Comparison of ENCODE assay signal across 19 mouse cellular contexts in genomic region chr1:75442171-75442570, GRCm38 (mm10). TPM values are rescaled to one million over a fixed set of nuclear protein-coding genes. Genes with fewer than 3 reads are reported as not detected.
DNase-seq lines count a peak whose midpoint lies in the region; ATAC-seq lines count a peak whose summit lies in the region.
"Had no signal": no experiment of that assay in that cellular context is flagged by ENCODE, and none has a peak within 500 bp of the region (broad histone marks: within the 10 kb centered on the region; RNA-seq: fewer than 3 reads in every experiment).

No protein-coding gene starts in this region.

- no peak for ATAC-seq in forebrain, embryonic 13.5 days
- ATAC-seq in midbrain, embryonic 11.5 days (ENCODE audit: low FRiP score), result no peak
- no peak for ATAC-seq in erythroblast, adult 5-6 weeks (replicated peaks; ENCODE audit: low FRiP score, poor library complexity, severe bottlenecking)

- peak overlapping the region; percentile 81 for H3K27ac ChIP-seq in forebrain, embryonic 10.5 days
- H3K27ac ChIP-seq in forebrain, embryonic 13.5 days, result no peak overlapping the region
- H3K27ac ChIP-seq in midbrain, embryonic 11.5 days (ENCODE audit: low read depth, low read length), result peak overlapping the region; percentile 91
- H3K27ac ChIP-seq: heart, embryonic 15.5 days; lung, embryonic 15.5 days had no signal

- no peak for DNase-seq in forebrain, embryonic 10.5 days (ENCODE audit: extremely low spot score, low spot score)
- peak; percentile 67 to 71 for DNase-seq in cerebellum, adult 18-20 months
- DNase-seq in cerebellum, postnatal 14 days, result peak; percentile 62 to 75
- DNase-seq in midbrain, embryonic 11.5 days (ENCODE audit: low spot score, missing footprints), result no peak
- DNase-seq in lung, postnatal 14 days, result no peak
- no peak for DNase-seq in adrenal gland, adult 8-10 months
- DNase-seq: adrenal gland, adult 2 months; gastrocnemius, postnatal 10 days; heart, adult 18-20 months; kidney, adult 8-10 months; kidney, postnatal 4 days; thymus, postnatal 4 days had no signal

- no peak overlapping the region for H3K9ac ChIP-seq in forebrain, embryonic 13.5 days
- no peak overlapping the region for H3K9ac ChIP-seq in midbrain, embryonic 11.5 days (ENCODE audit: low read length)
- H3K9ac ChIP-seq: heart, embryonic 15.5 days; lung, embryonic 15.5 days had no signal

- H3K9me3 ChIP-seq in forebrain, embryonic 10.5 days, result no peaks in the 10 kb centered on the region
- no peaks in the 10 kb centered on the region for H3K9me3 ChIP-seq in forebrain, embryonic 13.5 days (replicated peaks)
- H3K9me3 ChIP-seq in midbrain, embryonic 11.5 days (ENCODE audit: control insufficient read depth, low read length), result no peaks in the 10 kb centered on the region
- H3K9me3 ChIP-seq: heart, embryonic 15.5 days; limb, embryonic 10.5 days; lung, embryonic 15.5 days had no signal

- peaks cover 57% of the 10 kb centered on the region for H3K27me3 ChIP-seq in forebrain, embryonic 10.5 days (ENCODE audit: poor library complexity, severe bottlenecking)
- H3K27me3 ChIP-seq in forebrain, embryonic 13.5 days, result peaks cover 28% of the 10 kb centered on the region
- no peaks in the 10 kb centered on the region for H3K27me3 ChIP-seq in midbrain, embryonic 11.5 days (ENCODE audit: control insufficient read depth, insufficient read depth, low read length)

- no peak overlapping the region for H3K4me2 ChIP-seq in forebrain, embryonic 13.5 days
- H3K4me2 ChIP-seq in midbrain, embryonic 11.5 days, result no peak overlapping the region
- H3K4me2 ChIP-seq: heart, embryonic 15.5 days; liver, embryonic 11.5 days; lung, embryonic 15.5 days had no signal

- peaks cover 20% of the 10 kb centered on the region for H3K36me3 ChIP-seq in forebrain, embryonic 10.5 days (replicated peaks)
- H3K36me3 ChIP-seq in forebrain, embryonic 13.5 days (ENCODE audit: poor library complexity, severe bottlenecking), result peaks cover 13% of the 10 kb centered on the region
- H3K36me3 ChIP-seq in midbrain, embryonic 11.5 days (ENCODE audit: control insufficient read depth, insufficient read depth, low read length), result no peaks in the 10 kb centered on the region
- H3K36me3 ChIP-seq: lung, embryonic 15.5 days had no signal

- 76% methylated on average over 9 of the region's 9 CpGs for WGBS in forebrain, embryonic 10.5 days
- 78% methylated on average over 9 of the region's 9 CpGs for WGBS in forebrain, embryonic 13.5 days
- 80% methylated on average over 9 of the region's 9 CpGs for WGBS in midbrain, embryonic 11.5 days

- peaks cover 64% of the 10 kb centered on the region for H3K4me1 ChIP-seq in forebrain, embryonic 10.5 days
- peaks cover 52% of the 10 kb centered on the region for H3K4me1 ChIP-seq in forebrain, embryonic 13.5 days
- H3K4me1 ChIP-seq in midbrain, embryonic 11.5 days (ENCODE audit: control insufficient read depth, insufficient read depth, low read length), result peaks cover 51% of the 10 kb centered on the region

- no peak overlapping the region for H3K4me3 ChIP-seq in forebrain, embryonic 10.5 days
- no peak overlapping the region for H3K4me3 ChIP-seq in forebrain, embryonic 13.5 days
- no peak overlapping the region for H3K4me3 ChIP-seq in midbrain, embryonic 11.5 days (ENCODE audit: low read depth, low read length)
- H3K4me3 ChIP-seq: heart, embryonic 15.5 days; limb, embryonic 10.5 days; lung, embryonic 15.5 days had no signal

RNA-seq across cellular contexts. Expression of gene Gmppa, which starts 6.4 kb away (rescaled TPM):
- polyA plus RNA-seq in forebrain, embryonic 10.5 days (2016; fragmentation: Nextera tagmentation; extraction: Ambion mirVana), result 55.9 and 60.1 TPM in 2 replicates
- 53.7 and 62.7 TPM in 2 replicates for polyA plus RNA-seq in forebrain, embryonic 13.5 days (2015; fragmentation: Nextera tagmentation; extraction: Ambion mirVana)
- 56.1 and 56.4 TPM in 2 replicates for polyA plus RNA-seq in midbrain, embryonic 11.5 days (2014; fragmentation: Nextera tagmentation; extraction: Ambion mirVana)
- total RNA-seq in erythroblast, adult 5-6 weeks (2015; ENCODE audit: low replicate concordance), result 2.9 and 14.4 TPM in 2 replicates
- total RNA-seq in erythroblast, adult 5-6 weeks (2017; ENCODE audit: low replicate concordance), result 6.1 and 20.1 TPM in 2 replicates
- 100 to 1,000 TPM in 1 of 4 experiments, 10 to 100 TPM in 3; 56.5 to 103 (median 92.0) TPM for total RNA-seq in adrenal gland, adult 8-10 months (2022)

RNA-seq across cellular contexts. Expression of gene Asic4, which starts 8.1 kb away (rescaled TPM):
- 3.1 and 3.4 TPM in 2 replicates for polyA plus RNA-seq in forebrain, embryonic 10.5 days (2016; fragmentation: Nextera tagmentation; extraction: Ambion mirVana)
- 4.0 and 5.4 TPM in 2 replicates for polyA plus RNA-seq in forebrain, embryonic 13.5 days (2015; fragmentation: Nextera tagmentation; extraction: Ambion mirVana)
- polyA plus RNA-seq in midbrain, embryonic 11.5 days (2014; fragmentation: Nextera tagmentation; extraction: Ambion mirVana), result 4.6 and 5.9 TPM in 2 replicates
- total RNA-seq in erythroblast, adult 5-6 weeks (2015; ENCODE audit: low replicate concordance), result not detected in 2 replicates
- total RNA-seq in erythroblast, adult 5-6 weeks (2017; ENCODE audit: low replicate concordance), result not detected in 2 replicates
- total RNA-seq in adrenal gland, adult 8-10 months (2022), result 10 to 100 TPM in 2 of 4 experiments, 1 to 10 TPM in 2; 4.9 to 11.1 (median 8.4) TPM
- total RNA-seq: gastrocnemius, postnatal 10 days; heart, adult 18-20 months; megakaryocyte progenitor cell, adult 5-6 weeks had no signal

RNA-seq across cellular contexts. Expression of gene Chpf, which starts 36.9 kb away (rescaled TPM):
- 20.1 and 20.5 TPM in 2 replicates for polyA plus RNA-seq in forebrain, embryonic 10.5 days (2016; fragmentation: Nextera tagmentation; extraction: Ambion mirVana)
- polyA plus RNA-seq in forebrain, embryonic 13.5 days (2015; fragmentation: Nextera tagmentation; extraction: Ambion mirVana), result 16.9 and 18.6 TPM in 2 replicates
- 15.2 and 20.8 TPM in 2 replicates for polyA plus RNA-seq in midbrain, embryonic 11.5 days (2014; fragmentation: Nextera tagmentation; extraction: Ambion mirVana)
- 0.42 TPM in 1 of 2 replicates, not detected in the other for total RNA-seq in erythroblast, adult 5-6 weeks (2015; ENCODE audit: low replicate concordance)
- 0.26 and 1.3 TPM in 2 replicates for total RNA-seq in erythroblast, adult 5-6 weeks (2017; ENCODE audit: low replicate concordance)
- 10 to 100 TPM; 56.6 to 72.7 (median 67.0) TPM for total RNA-seq in adrenal gland, adult 8-10 months (2022)

RNA-seq across cellular contexts. Expression of gene Tmem198, which starts 37.2 kb away (rescaled TPM):
- 4.5 and 6.1 TPM in 2 replicates for polyA plus RNA-seq in forebrain, embryonic 10.5 days (2016; fragmentation: Nextera tagmentation; extraction: Ambion mirVana)
- polyA plus RNA-seq in forebrain, embryonic 13.5 days (2015; fragmentation: Nextera tagmentation; extraction: Ambion mirVana), result 34.0 and 35.5 TPM in 2 replicates
- polyA plus RNA-seq in midbrain, embryonic 11.5 days (2014; fragmentation: Nextera tagmentation; extraction: Ambion mirVana), result 11.6 and 13.0 TPM in 2 replicates
- total RNA-seq in erythroblast, adult 5-6 weeks (2015; ENCODE audit: low replicate concordance), result not detected in 2 replicates
- not detected in 2 replicates for total RNA-seq in erythroblast, adult 5-6 weeks (2017; ENCODE audit: low replicate concordance)
- 1 to 10 TPM; 2.5 to 5.8 (median 3.0) TPM for total RNA-seq in adrenal gland, adult 8-10 months (2022)
- total RNA-seq: megakaryocyte progenitor cell, adult 5-6 weeks had no signal

Comparison
In these comparisons a context has a peak if more than half of its experiments do, and no peak if none do; other contexts are left out.
1. DNase-seq: peak in cerebellum, adult 18-20 months (2 of 2) and cerebellum, postnatal 14 days (2 of 2); none in forebrain, embryonic 10.5 days (single experiment), midbrain, embryonic 11.5 days (single experiment), lung, postnatal 14 days (single experiment) and adrenal gland, adult 8-10 months (single experiment).